Mouse (Mus musculus) myocyte (in vitro differentiated cells): ENCODE measurements at regions not wholly inside any gene's neighbourhood (a gene's known extent, or its start where the extent isn't known, plus 50 kb on each side); places are given as distances from the start of the nearest gene placed in this dataset.

ENCODE experiments used
- H3K27me3 ChIP-seq: one replicate; pipeline ENCODE4 v1.6.1; 2011; ENCODE audit not compliant: control insufficient read depth, insufficient read depth, insufficient read length
- H3K36me3 ChIP-seq: one replicate; pipeline ENCODE4 v1.6.1; 2011; ENCODE audit not compliant: control insufficient read depth, insufficient read depth
- H3K4me2 ChIP-seq: one replicate; pipeline ENCODE4 v1.6.1; 2011; ENCODE audit warnings: low read depth, control low read depth
- H3K4me3 ChIP-seq: one replicate; pipeline ENCODE4 v1.5.1; 2011; ENCODE audit warnings: mild to moderate bottlenecking, control low read depth, moderate library complexity
- H3K79me2 ChIP-seq: one replicate; pipeline ENCODE4 v1.6.1; 2011; ENCODE audit not compliant: control insufficient read depth, insufficient read depth
- H3ac ChIP-seq: one replicate; pipeline ENCODE4 v1.6.1; 2011; ENCODE audit not compliant: control insufficient read depth, insufficient read length
- CEBPB ChIP-seq: IDR thresholded peaks from 2 replicates; pipeline ENCODE4 v1.6.1; 2011; ENCODE audit warnings: mild to moderate bottlenecking, moderate library complexity; ENCODE audit not compliant: poor library complexity, insufficient read depth, severe bottlenecking
- E2F4 ChIP-seq: IDR thresholded peaks from one replicate; pipeline ENCODE4 v1.6.1; 2011; ENCODE audit warnings: mild to moderate bottlenecking, control low read depth, moderate library complexity; ENCODE audit not compliant: insufficient read depth
- MAX ChIP-seq: IDR thresholded peaks from one replicate; pipeline ENCODE4 v1.6.1; 2011; ENCODE audit warnings: low read depth, mild to moderate bottlenecking, control low read depth
- MYOD1 ChIP-seq, 3 experiments: IDR thresholded peaks; one replicate each; pipeline ENCODE4 v1.6.1; 2011; ENCODE audit warnings: control low read depth in 2 of 3, low read depth in 2 of 3, mild to moderate bottlenecking in 2 of 3, moderate library complexity in 1 of 3; ENCODE audit not compliant: insufficient read length in 2 of 3, control insufficient read depth in 1 of 3
- MYOG ChIP-seq, 3 experiments: IDR thresholded peaks; one replicate each; pipeline ENCODE4 v1.6.1; 2011; ENCODE audit warnings: control low read depth in 2 of 3, low read depth in 2 of 3, mild to moderate bottlenecking in 2 of 3; ENCODE audit not compliant: insufficient read length in 2 of 3, control insufficient read depth in 1 of 3, insufficient read depth in 1 of 3
- POLR2A ChIP-seq: IDR thresholded peaks from one replicate; pipeline ENCODE4 v1.6.1; 2011; ENCODE audit warnings: low read depth, mild to moderate bottlenecking, control low read depth, moderate library complexity; ENCODE audit not compliant: insufficient read length
- POLR2AphosphoS2 ChIP-seq: IDR thresholded peaks from one replicate; pipeline ENCODE4 v1.6.1; 2011; ENCODE audit warnings: low read depth, control low read depth; ENCODE audit not compliant: insufficient read length
- REST ChIP-seq: IDR thresholded peaks from one replicate; pipeline ENCODE4 v1.6.1; 2011; ENCODE audit warnings: mild to moderate bottlenecking, control low read depth, moderate library complexity; ENCODE audit not compliant: insufficient read depth, insufficient read length
- SRF ChIP-seq: IDR thresholded peaks from one replicate; pipeline ENCODE4 v1.6.1; 2011; ENCODE audit warnings: low read depth; ENCODE audit not compliant: control insufficient read depth, insufficient read length
- TCF12 ChIP-seq: IDR thresholded peaks from one replicate; pipeline ENCODE4 v1.6.1; 2011; ENCODE audit warnings: mild to moderate bottlenecking, control low read depth; ENCODE audit not compliant: poor library complexity, insufficient read depth, severe bottlenecking
- TCF3 ChIP-seq: IDR thresholded peaks from one replicate; pipeline ENCODE4 v1.6.1; 2011; ENCODE audit warnings: low read depth, control low read depth; ENCODE audit not compliant: insufficient read length
- USF1 ChIP-seq: IDR thresholded peaks from one replicate; pipeline ENCODE4 v1.6.1; 2011; ENCODE audit warnings: low read depth, mild to moderate bottlenecking, control low read depth, moderate library complexity

DNA sequence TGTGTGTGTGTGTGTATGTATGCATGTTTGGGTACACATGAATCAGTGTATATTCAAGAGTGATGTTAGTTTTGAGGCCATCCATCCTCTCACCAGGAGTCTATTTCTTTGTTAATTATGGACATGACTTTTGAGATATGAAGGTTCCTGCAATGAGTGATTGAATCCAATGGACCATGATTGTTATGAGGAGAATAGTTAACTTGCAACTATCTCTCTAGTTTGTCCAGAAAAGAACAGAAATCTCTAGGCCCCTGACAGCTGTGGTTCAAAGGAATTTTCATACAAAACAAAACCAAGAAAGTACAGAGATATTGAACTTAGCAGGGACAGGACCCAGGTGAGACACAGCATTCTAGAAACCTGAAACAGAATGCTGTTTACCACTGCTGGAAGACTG, 217.9 kb upstream of the Tnp1 start:
- Histone ChIP-seq H3K27me3 (no peaks in the 10 kb centered on the region), H3ac (no peak overlapping the region), H3K36me3 (no peaks in the 10 kb centered on the region), H3K79me2 (no peaks in the 10 kb centered on the region), H3K4me2 (no peak overlapping the region), H3K4me3 (no peak overlapping the region)
- TF ChIP-seq MYOG (IDR thresholded peaks at IDR 0.05; ENCODE audit: control insufficient read depth in 1 of 3, insufficient read depth in 1 of 3, insufficient read length in 2 of 3, low read depth in 2 of 3) = no peak
- no peak for TF ChIP-seq CEBPB
- no peak for TF ChIP-seq MYOD1 (IDR thresholded peaks at IDR 0.05; ENCODE audit: control insufficient read depth in 1 of 3, insufficient read length in 2 of 3, low read depth in 2 of 3)
- TF ChIP-seq REST = no peak
- TF ChIP-seq SRF = no peak
- no peak for TF ChIP-seq TCF3
- TF ChIP-seq E2F4 = no peak
- no peak for TF ChIP-seq POLR2AphosphoS2
- TF ChIP-seq MAX = no peak
- no peak for TF ChIP-seq USF1
- no peak for TF ChIP-seq POLR2A
- TF ChIP-seq TCF12 = no peak

DNA sequence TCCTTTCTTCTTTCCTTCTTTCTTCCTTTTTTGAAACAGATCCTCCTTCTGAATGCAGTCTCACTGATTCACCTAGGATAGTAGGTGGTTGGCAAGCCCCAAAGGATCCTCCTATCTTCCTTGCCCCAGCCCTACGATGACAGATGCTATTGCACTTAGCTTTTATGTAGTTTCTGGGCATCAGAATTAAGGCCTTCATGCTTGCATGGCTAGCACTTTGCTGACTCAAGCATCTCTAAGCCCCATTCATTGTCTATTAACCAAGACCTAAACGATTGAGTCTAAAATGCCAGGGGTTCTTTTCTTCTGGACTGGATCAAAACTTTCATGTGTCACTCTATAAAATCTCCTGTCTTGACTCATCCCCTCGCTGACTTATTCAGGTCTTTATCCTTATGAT, 217.3 kb upstream of the Tnp1 start:
- no peaks in the 10 kb centered on the region for H3K79me2 ChIP-seq
- H3ac ChIP-seq = no peak overlapping the region
- no peak overlapping the region for H3K4me2 ChIP-seq
- H3K36me3 ChIP-seq = no peaks in the 10 kb centered on the region
- H3K27me3 ChIP-seq = no peaks in the 10 kb centered on the region
- H3K4me3 ChIP-seq = no peak overlapping the region
- no peak for TF ChIP-seq POLR2A
- TF ChIP-seq MYOD1 (IDR thresholded peaks at IDR 0.05; ENCODE audit: control insufficient read depth in 1 of 3, insufficient read length in 2 of 3, low read depth in 2 of 3) = no peak
- TF ChIP-seq MAX = no peak
- no peak for TF ChIP-seq USF1
- no peak for TF ChIP-seq POLR2AphosphoS2

DNA sequence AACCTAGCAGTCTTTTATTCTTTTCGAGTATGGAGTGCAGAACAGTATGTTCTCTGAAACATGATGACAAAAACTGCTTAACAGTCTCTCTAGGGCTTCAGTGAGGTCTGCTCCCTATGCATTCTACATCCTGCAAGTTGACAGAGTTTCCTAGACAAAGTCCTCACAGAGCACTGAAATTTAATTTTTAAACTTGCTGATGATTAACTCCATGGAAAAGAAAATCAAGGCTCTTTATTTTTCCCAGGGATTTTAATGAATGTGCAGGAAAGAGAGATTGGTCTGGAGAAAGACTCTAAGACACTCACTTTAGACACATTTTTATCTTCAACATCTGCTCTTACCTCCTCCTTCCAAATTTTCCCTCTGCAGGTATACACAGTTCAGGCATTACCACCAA, 214.9 kb upstream of the Tnp1 start:
- no peak overlapping the region for H3K4me3 ChIP-seq
- no peak overlapping the region for H3K4me2 ChIP-seq
- H3ac ChIP-seq = no peak overlapping the region
- no peaks in the 10 kb centered on the region for H3K27me3 ChIP-seq
- H3K79me2 ChIP-seq = no peaks in the 10 kb centered on the region
- no peak for TF ChIP-seq MAX
- TF ChIP-seq MYOD1 (IDR thresholded peaks at IDR 0.05; ENCODE audit: control insufficient read depth in 1 of 3, insufficient read length in 2 of 3, low read depth in 2 of 3) = no peak
- H3K36me3 ChIP-seq = no peaks in the 10 kb centered on the region

- no peaks in the 10 kb centered on the region for H3K27me3 ChIP-seq
- H3K4me2 ChIP-seq = no peak overlapping the region
- H3ac ChIP-seq = no peak overlapping the region
- no peaks in the 10 kb centered on the region for H3K36me3 ChIP-seq
- H3K79me2 ChIP-seq = no peaks in the 10 kb centered on the region
- TF ChIP-seq REST (no peak), TCF3 (no peak), USF1 (no peak), MAX (no peak), E2F4 (no peak)
- no peak overlapping the region for H3K4me3 ChIP-seq
Measured at GRCm38 (mm10) chr1:73227246-73227645, 211.5 kb upstream of the Tnp1 start.

DNA sequence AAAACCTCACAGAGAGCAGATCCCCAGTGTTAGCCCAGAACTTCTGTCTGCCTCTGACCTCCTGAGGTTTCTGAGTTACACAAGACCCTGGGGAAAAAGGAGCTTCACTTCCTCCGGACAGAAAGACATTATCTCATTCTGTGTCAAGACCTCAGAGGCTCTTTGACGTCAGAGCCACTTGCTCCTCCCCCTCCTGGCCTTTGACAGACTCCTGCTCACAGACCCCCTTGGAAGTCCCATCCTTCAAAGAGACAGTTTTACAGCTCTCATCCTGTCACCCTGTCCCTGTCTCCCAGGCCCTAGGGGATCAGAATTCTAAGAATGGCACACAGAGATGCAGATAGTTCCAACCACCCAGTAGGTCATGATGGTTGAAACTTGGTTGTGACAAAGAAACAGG, 206.2 kb upstream of the Tnp1 start:
- no peaks in the 10 kb centered on the region for H3K36me3 ChIP-seq

More for the DNA sequence above, 206.2 kb upstream of the Tnp1 start:
- H3K27me3 ChIP-seq = no peaks in the 10 kb centered on the region
- no peak overlapping the region for H3ac ChIP-seq
- no peaks in the 10 kb centered on the region for H3K79me2 ChIP-seq
- H3K4me3 ChIP-seq = no peak overlapping the region
- H3K4me2 ChIP-seq = no peak overlapping the region
- TF ChIP-seq POLR2A (no peak), TCF12 (no peak), USF1 (no peak), TCF3 (no peak), REST (no peak), MYOG (IDR thresholded peaks at IDR 0.05; ENCODE audit: control insufficient read depth in 1 of 3, insufficient read depth in 1 of 3, insufficient read length in 2 of 3, low read depth in 2 of 3) (no peak), CEBPB (no peak), POLR2AphosphoS2 (no peak), SRF (no peak), E2F4 (no peak), MYOD1 (IDR thresholded peaks at IDR 0.05; ENCODE audit: control insufficient read depth in 1 of 3, insufficient read length in 2 of 3, low read depth in 2 of 3) (no peak), MAX (no peak)
